Mouse (Mus musculus) midbrain, embryonic 16.5 days (tissue): ENCODE results near the gene Osbpl9. TPM values are rescaled to one million over a fixed set of nuclear protein-coding genes. Genes with fewer than 3 reads are reported as not detected.
A peak's percentile ranks its signal among the peaks of the same experiment; 100 is the strongest.

Source experiments
- ATAC-seq: fragments of 200-750 bp; cut with Nextera tagmentation; 2 replicates; pipeline ENCODE4 v1.8.0; 2017; ENCODE audit warnings: moderate TSS enrichment
- H3K27ac ChIP-seq: fragments of 300-500 bp; sonication (generic); 2 replicates; pipeline ENCODE4 v1.5.1; 2014; ENCODE audit warnings: mild to moderate bottlenecking, low read length, mixed read lengths
- H3K27me3 ChIP-seq: fragments of 300-500 bp; sonication (generic); 2 replicates; pipeline ENCODE4 v1.6.1; 2014; ENCODE audit warnings: low read depth, low read length, mixed read lengths; ENCODE audit not compliant: control insufficient read depth, insufficient read depth
- H3K36me3 ChIP-seq: fragments of 300-500 bp; sonication (generic); 2 replicates; pipeline ENCODE4 v1.6.1; 2014; ENCODE audit warnings: mild to moderate bottlenecking, low read length, moderate library complexity, mixed read lengths; ENCODE audit not compliant: control insufficient read depth, insufficient read depth
- H3K4me1 ChIP-seq: fragments of 300-500 bp; sonication (generic); 2 replicates; pipeline ENCODE4 v1.6.1; 2014; ENCODE audit warnings: mild to moderate bottlenecking, low read length, mixed read lengths; ENCODE audit not compliant: control insufficient read depth, insufficient read depth
- H3K4me2 ChIP-seq: fragments of 300-500 bp; sonication (generic); 2 replicates; pipeline ENCODE4 v1.6.1; 2014; ENCODE audit warnings: mild to moderate bottlenecking, low read length, mixed read lengths
- H3K4me3 ChIP-seq: fragments of 300-500 bp; sonication (generic); 2 replicates; pipeline ENCODE4 v1.5.1; 2014; ENCODE audit warnings: low read depth, mild to moderate bottlenecking, low read length, moderate library complexity, mixed read lengths
- H3K9ac ChIP-seq: fragments of 300-500 bp; sonication (generic); 2 replicates; pipeline ENCODE4 v1.6.1; 2014; ENCODE audit warnings: low read depth, low read length, mixed read lengths
- H3K9me3 ChIP-seq: fragments of 300-500 bp; sonication (generic); replicated peaks from 2 replicates; pipeline ENCODE4 v1.6.1; 2014; ENCODE audit warnings: mild to moderate bottlenecking, low read length, mixed read lengths; ENCODE audit not compliant: control insufficient read depth, poor library complexity, severe bottlenecking
- WGBS: fragments of 180-500 bp; shearing (Covaris S2); extraction: QIAGEN DNeasy Blood & Tissue Kit; methylation state at CpG from one replicate; pipeline ENCODE4 v1.1.7; 2014; 5-methylcytosine and 5-hydroxymethylcytosine counted together
- microRNA counts: library from miRNA; unstranded; fragments of <30 nt; microRNA quantifications from one replicate; lab custom pipeline; 2016
- microRNA-seq: library from miRNA; unstranded; fragments of <30 nt; microRNA quantifications from one replicate; pipeline ENCODE4, GENCODE M21; 2017
- polyA plus RNA-seq: library from polyadenylated mRNA; unstranded; fragments of >200 nt; fragmentation: Nextera tagmentation; extraction: Ambion mirVana; gene quantifications from 2 replicates; pipeline ENCODE4 v1.2.1, GENCODE M21; 2015

Gene Osbpl9
- polyA plus RNA-seq, 1 experiment from 2014 or later = 73.2 TPM

GRCm38 (mm10) chr4:109029857-109030256 lies 172.2 kb downstream of the Osbpl9 start:
- WGBS = 92% methylated on average over 2 of the region's 2 CpGs
- Histone ChIP-seq H3K9ac (no peak overlapping the region), H3K27ac (no peak overlapping the region), H3K4me1 (no peaks in the 10 kb centered on the region), H3K36me3 (peaks cover 25% of the 10 kb centered on the region), H3K4me3 (no peak overlapping the region), H3K4me2 (no peak overlapping the region), H3K9me3 (no peaks in the 10 kb centered on the region), H3K27me3 (no peaks in the 10 kb centered on the region)
- ATAC-seq = no peak

GRCm38 (mm10) chr4:109026543-109026942 lies 175.5 kb downstream of the Osbpl9 start:
- no peak overlapping the region for H3K9ac ChIP-seq
- 31% methylated on average over 3 of the region's 3 CpGs for WGBS
- peaks cover 17% of the 10 kb centered on the region for H3K36me3 ChIP-seq
- no peak overlapping the region for H3K27ac ChIP-seq
- no peaks in the 10 kb centered on the region for H3K9me3 ChIP-seq
- no peaks in the 10 kb centered on the region for H3K4me1 ChIP-seq
- no peak for ATAC-seq
- H3K4me2 ChIP-seq = no peak overlapping the region
- H3K4me3 ChIP-seq = no peak overlapping the region
- H3K27me3 ChIP-seq = no peaks in the 10 kb centered on the region

- Histone ChIP-seq H3K9me3 (no peaks in the 10 kb centered on the region), H3K36me3 (peaks cover 12% of the 10 kb centered on the region)
- 65% methylated on average over 3 of the region's 3 CpGs for WGBS
These were observed 177.0 kb downstream of the Osbpl9 start for GRCm38 (mm10) chr4:109025061-109025460.

GRCm38 (mm10) chr4:109021976-109022375 lies 180.1 kb downstream of the Osbpl9 start:
- H3K27ac ChIP-seq = no peak overlapping the region
- H3K36me3 ChIP-seq = peaks cover 19% of the 10 kb centered on the region
- H3K4me2 ChIP-seq = no peak overlapping the region
- no peak for ATAC-seq
- WGBS = 89% methylated on average over 1 of the region's 1 CpGs
- H3K4me1 ChIP-seq = no peaks in the 10 kb centered on the region
- H3K27me3 ChIP-seq = no peaks in the 10 kb centered on the region
- H3K9me3 ChIP-seq = no peaks in the 10 kb centered on the region
- no peak overlapping the region for H3K4me3 ChIP-seq
- no peak overlapping the region for H3K9ac ChIP-seq

More at GRCm38 (mm10) chr4:109025061-109025460, 177.0 kb downstream of the Osbpl9 start:
- ATAC-seq = no peak
- H3K4me1 ChIP-seq = no peaks in the 10 kb centered on the region
- H3K4me2 ChIP-seq = no peak overlapping the region
- no peak overlapping the region for H3K27ac ChIP-seq
- H3K27me3 ChIP-seq = no peaks in the 10 kb centered on the region
- H3K9ac ChIP-seq = no peak overlapping the region
- no peak overlapping the region for H3K4me3 ChIP-seq

- ATAC-seq = no peak
- 77% methylated on average over 4 of the region's 4 CpGs for WGBS
- Histone ChIP-seq H3K27me3 (no peaks in the 10 kb centered on the region), H3K9me3 (no peaks in the 10 kb centered on the region), H3K4me3 (no peak overlapping the region), H3K27ac (no peak overlapping the region), H3K9ac (no peak overlapping the region), H3K36me3 (peaks cover 13% of the 10 kb centered on the region), H3K4me1 (no peaks in the 10 kb centered on the region), H3K4me2 (no peak overlapping the region)
These were observed 182.8 kb downstream of the Osbpl9 start for GRCm38 (mm10) chr4:109019301-109019700.

- no peak overlapping the region for H3K9ac ChIP-seq
- no peak for ATAC-seq
- WGBS = 50% methylated on average over 7 of the region's 7 CpGs
- H3K4me1 ChIP-seq = no peaks in the 10 kb centered on the region
- no peak overlapping the region for H3K4me2 ChIP-seq
- no peaks in the 10 kb centered on the region for H3K27me3 ChIP-seq
- peaks cover 13% of the 10 kb centered on the region for H3K36me3 ChIP-seq
- H3K27ac ChIP-seq = no peak overlapping the region
- H3K9me3 ChIP-seq = no peaks in the 10 kb centered on the region
- no peak overlapping the region for H3K4me3 ChIP-seq
These were observed 184.6 kb downstream of the Osbpl9 start for GRCm38 (mm10) chr4:109017441-109017840.

- no peaks in the 10 kb centered on the region for H3K27me3 ChIP-seq
- WGBS = 92% methylated on average over 4 of the region's 4 CpGs
- H3K36me3 ChIP-seq = peaks cover 10% of the 10 kb centered on the region
- H3K9me3 ChIP-seq = no peaks in the 10 kb centered on the region
- H3K27ac ChIP-seq = no peak overlapping the region
- H3K4me3 ChIP-seq = no peak overlapping the region
- ATAC-seq = no peak
- no peaks in the 10 kb centered on the region for H3K4me1 ChIP-seq
- H3K4me2 ChIP-seq = no peak overlapping the region
- H3K9ac ChIP-seq = no peak overlapping the region
These were observed 188.0 kb downstream of the Osbpl9 start for GRCm38 (mm10) chr4:109014091-109014490.

MicroRNAs encoded within 50 kb of the gene (microRNA counts, 519-probe panel; counts per million panel counts)
- microRNA mmu-miR-761 (lab: Ali Mortazavi, UCI) = 2,321 counts per million, percentile 69 among the panel's probes with 10 or more counts

Small RNAs within 50 kb of the gene (microRNA-seq; reads per million reads assigned to microRNA genes)
- gene Mir761 = not detected

Other genes starting within 250 kb of the Osbpl9 start
- 73.6 and 83.2 TPM in 2 replicates for gene Nrd1, start 201.6 kb downstream of the Osbpl9 start, polyA plus RNA-seq
- 0.44 and 0.62 TPM in 2 replicates for gene Calr4, start 32.2 kb upstream of the Osbpl9 start, polyA plus RNA-seq
- 67.8 and 69.5 TPM in 2 replicates for gene Eps15, start 78.0 kb upstream of the Osbpl9 start, polyA plus RNA-seq
- gene Ttc39a, start 204.4 kb upstream of the Osbpl9 start, polyA plus RNA-seq = 2.8 and 2.9 TPM in 2 replicates